Mouse (Mus musculus): ENCODE measurements at regions not wholly inside any gene's neighbourhood (a gene's known extent, or its start where the extent isn't known, plus 50 kb on each side); places are given as distances from the start of the nearest gene placed in this dataset.

DNA sequence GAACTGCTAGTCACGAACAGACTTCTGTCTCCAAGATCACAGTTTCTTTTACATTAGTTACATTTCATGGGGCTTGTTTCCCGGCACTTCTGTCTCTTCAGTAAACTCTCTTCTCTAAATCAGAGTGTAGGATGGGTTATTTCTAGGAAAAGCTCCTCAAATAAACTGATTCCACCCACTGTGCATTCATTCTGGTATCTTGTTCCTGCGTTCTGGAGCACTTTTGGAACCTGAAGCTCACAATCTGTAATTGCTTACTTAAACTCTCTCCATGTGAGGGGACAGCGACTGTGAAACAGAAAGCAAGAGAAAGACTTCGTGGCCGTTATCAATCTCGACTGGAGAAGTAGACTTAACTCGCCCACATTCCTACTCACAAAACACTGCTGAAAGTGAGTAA lies 83.1 kb upstream of the Acvr2a start:
- H3K4me3 ChIP-seq (ENCODE audit: low read depth, low read length), result no peak overlapping the region
- no peaks in the 10 kb centered on the region for H3K36me3 ChIP-seq (ENCODE audit: control insufficient read depth, insufficient read depth)
- no peak overlapping the region for H3K4me2 ChIP-seq (ENCODE audit: low read depth, low read length)
- no peaks in the 10 kb centered on the region for H3K4me1 ChIP-seq (ENCODE audit: control insufficient read depth, low read depth, low read length)
- ATAC-seq (ENCODE audit: low read depth), result no peak
- WGBS (ENCODE audit: insufficient replicate concordance), result 53% methylated on average over 8 of the region's 8 CpGs
- no peaks in the 10 kb centered on the region for H3K27me3 ChIP-seq (ENCODE audit: control insufficient read depth, insufficient read depth, low read depth, low read length)
- H3K27ac ChIP-seq (ENCODE audit: low read length), result no peak overlapping the region
- no peak overlapping the region for H3K9ac ChIP-seq (ENCODE audit: low read depth, low read length)
- no peaks in the 10 kb centered on the region for H3K9me3 ChIP-seq (replicated peaks; ENCODE audit: control insufficient read depth, low read length)

DNA sequence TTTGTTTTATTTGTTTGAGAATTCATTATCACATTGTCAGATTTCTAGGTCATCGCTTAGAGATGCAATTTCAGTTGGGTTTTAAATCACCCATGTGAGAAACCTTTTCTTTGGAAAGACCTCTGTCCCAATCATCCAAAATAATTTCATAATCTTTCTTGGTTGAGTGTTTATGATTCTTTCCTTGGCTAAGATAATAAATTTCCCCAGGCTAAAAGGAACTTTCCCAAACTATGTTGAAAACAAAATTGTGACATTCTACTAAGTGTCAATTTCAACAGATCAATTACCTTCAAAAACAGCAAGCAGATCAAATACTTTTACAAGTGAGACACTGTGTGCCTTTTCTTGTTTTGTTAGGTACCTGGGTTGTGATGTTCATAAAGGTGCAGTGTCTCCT lies 80.0 kb upstream of the Acvr2a start:
- no peaks in the 10 kb centered on the region for H3K9me3 ChIP-seq (replicated peaks; ENCODE audit: control insufficient read depth, low read length)

DNA sequence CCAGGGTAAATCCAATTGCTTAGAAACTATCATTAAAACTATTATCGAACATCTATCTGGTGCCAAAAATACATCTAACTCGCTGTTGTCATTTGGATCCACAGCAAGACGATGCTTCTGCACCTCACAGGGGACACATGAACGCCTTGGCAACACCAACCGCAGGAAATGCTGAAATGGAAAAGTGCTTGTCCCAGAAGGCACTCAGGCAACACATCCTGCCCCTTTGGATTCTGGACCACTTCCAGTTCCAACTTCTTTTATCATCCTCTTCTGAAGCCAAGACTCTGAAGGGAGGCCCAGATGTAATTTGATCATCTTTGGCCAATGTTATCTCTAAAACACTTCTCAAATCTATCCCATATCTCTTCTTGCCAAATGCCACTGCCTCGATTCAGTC lies 79.4 kb upstream of the Acvr2a start:
- Histone ChIP-seq H3K27ac (ENCODE audit: low read length) (no peak overlapping the region), H3K36me3 (ENCODE audit: control insufficient read depth, insufficient read depth) (no peaks in the 10 kb centered on the region), H3K4me3 (ENCODE audit: low read depth, low read length) (no peak overlapping the region), H3K9me3 (replicated peaks; ENCODE audit: control insufficient read depth, low read length) (no peaks in the 10 kb centered on the region), H3K4me2 (ENCODE audit: low read depth, low read length) (no peak overlapping the region), H3K27me3 (ENCODE audit: control insufficient read depth, insufficient read depth, low read depth, low read length) (no peaks in the 10 kb centered on the region), H3K9ac (ENCODE audit: low read depth, low read length) (no peak overlapping the region), H3K4me1 (ENCODE audit: control insufficient read depth, low read depth, low read length) (no peaks in the 10 kb centered on the region)
- no peak for ATAC-seq (ENCODE audit: low read depth)
- 59% methylated on average over 6 of the region's 6 CpGs for WGBS (ENCODE audit: insufficient replicate concordance)

More for the DNA sequence above, 80.0 kb upstream of the Acvr2a start:
- H3K27ac ChIP-seq (ENCODE audit: low read length), result no peak overlapping the region
- no peak for ATAC-seq (ENCODE audit: low read depth)
- H3K4me3 ChIP-seq (ENCODE audit: low read depth, low read length), result no peak overlapping the region
- H3K9ac ChIP-seq (ENCODE audit: low read depth, low read length), result no peak overlapping the region
- no peaks in the 10 kb centered on the region for H3K36me3 ChIP-seq (ENCODE audit: control insufficient read depth, insufficient read depth)
- 62% methylated on average over 1 of the region's 1 CpGs for WGBS (ENCODE audit: insufficient replicate concordance)
- H3K27me3 ChIP-seq (ENCODE audit: control insufficient read depth, insufficient read depth, low read depth, low read length), result no peaks in the 10 kb centered on the region
- no peak overlapping the region for H3K4me2 ChIP-seq (ENCODE audit: low read depth, low read length)
- no peaks in the 10 kb centered on the region for H3K4me1 ChIP-seq (ENCODE audit: control insufficient read depth, low read depth, low read length)

DNA sequence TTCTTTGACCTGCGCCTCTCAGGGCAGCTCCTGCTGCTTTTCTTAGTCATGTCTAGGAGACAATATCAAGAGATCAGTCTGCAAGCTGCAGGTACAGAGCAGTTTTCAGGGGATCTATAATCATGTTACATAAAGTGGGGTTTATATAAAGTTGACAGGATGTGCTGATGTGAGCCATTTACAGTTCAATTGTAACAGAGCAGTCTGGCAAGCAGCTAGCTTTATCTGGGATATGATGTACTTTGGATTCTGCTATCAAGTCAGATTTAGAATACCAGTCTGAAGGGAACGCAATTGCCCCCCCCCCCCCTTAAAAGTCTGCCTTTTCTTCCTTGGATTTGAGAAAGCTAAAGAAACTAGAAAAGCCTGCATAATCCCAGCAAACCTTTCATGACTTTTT lies 77.6 kb upstream of the Acvr2a start:
- Histone ChIP-seq H3K4me2 (ENCODE audit: low read depth, low read length) (no peak overlapping the region), H3K4me1 (ENCODE audit: control insufficient read depth, low read depth, low read length) (no peaks in the 10 kb centered on the region), H3K4me3 (ENCODE audit: low read depth, low read length) (no peak overlapping the region), H3K27ac (ENCODE audit: low read length) (no peak overlapping the region), H3K27me3 (ENCODE audit: control insufficient read depth, insufficient read depth, low read depth, low read length) (no peaks in the 10 kb centered on the region), H3K9ac (ENCODE audit: low read depth, low read length) (no peak overlapping the region), H3K9me3 (replicated peaks; ENCODE audit: control insufficient read depth, low read length) (no peaks in the 10 kb centered on the region), H3K36me3 (ENCODE audit: control insufficient read depth, insufficient read depth) (no peaks in the 10 kb centered on the region)
- ATAC-seq (ENCODE audit: low read depth), result no peak
- 57% methylated on average over 2 of the region's 2 CpGs for WGBS (ENCODE audit: insufficient replicate concordance)

Measured in liver, embryonic 16.5 days (tissue).